Mouse (Mus musculus): Measurements from ENCODE around the gene Dgkz.

Dgkz gene

DNA sequence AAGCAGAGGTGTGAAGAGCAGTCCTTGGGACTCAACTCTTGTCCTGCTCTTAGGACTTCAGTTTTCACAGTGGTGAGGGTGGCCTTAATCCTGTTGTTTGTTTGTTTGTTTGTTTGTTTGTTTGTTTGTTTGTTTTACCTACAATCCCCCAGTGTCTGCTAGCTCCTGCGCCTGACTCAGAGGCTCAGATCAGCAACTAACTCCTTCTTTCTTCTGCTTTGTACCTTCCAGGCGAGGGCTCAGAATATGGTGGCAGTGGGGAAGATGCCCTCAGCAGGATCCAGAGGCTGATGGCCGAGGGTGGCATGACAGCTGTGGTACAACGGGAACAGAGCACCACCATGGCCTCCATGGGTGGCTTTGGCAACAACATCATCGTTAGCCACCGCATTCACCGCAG, 58.6 kb downstream of the Dgkz start:
- no peak for DNase-seq

DNA sequence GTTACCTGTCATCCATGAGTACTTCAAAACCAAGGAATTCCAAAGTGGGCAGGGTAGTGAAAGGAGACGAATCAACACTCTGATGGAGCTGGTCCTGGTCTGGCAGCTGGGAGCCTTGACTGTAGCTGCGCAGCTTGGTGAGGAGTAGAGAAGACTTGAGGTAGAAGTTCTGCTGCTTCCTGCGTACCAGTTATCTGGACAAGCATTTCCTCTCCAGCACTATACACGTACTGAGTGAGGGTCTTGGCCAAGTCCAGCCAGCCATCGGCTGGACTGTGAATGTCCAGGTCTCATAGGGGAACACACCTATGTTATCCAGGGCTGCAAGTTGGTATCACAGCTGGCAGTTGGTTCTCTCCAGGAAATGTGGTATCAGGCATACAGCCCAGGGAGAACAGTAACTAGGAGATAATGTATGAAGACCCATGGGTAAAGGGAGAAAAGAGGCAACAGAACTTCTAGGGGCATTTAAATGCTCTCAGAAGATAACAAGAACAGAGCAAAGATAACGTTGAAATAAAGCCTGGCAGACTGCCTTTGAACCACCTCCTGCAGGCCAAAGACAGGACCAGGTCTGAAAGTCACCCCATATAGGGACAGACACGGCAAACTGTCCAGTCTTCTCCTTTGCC, 59.2 kb downstream of the Dgkz start:
- no peak for DNase-seq

DNA sequence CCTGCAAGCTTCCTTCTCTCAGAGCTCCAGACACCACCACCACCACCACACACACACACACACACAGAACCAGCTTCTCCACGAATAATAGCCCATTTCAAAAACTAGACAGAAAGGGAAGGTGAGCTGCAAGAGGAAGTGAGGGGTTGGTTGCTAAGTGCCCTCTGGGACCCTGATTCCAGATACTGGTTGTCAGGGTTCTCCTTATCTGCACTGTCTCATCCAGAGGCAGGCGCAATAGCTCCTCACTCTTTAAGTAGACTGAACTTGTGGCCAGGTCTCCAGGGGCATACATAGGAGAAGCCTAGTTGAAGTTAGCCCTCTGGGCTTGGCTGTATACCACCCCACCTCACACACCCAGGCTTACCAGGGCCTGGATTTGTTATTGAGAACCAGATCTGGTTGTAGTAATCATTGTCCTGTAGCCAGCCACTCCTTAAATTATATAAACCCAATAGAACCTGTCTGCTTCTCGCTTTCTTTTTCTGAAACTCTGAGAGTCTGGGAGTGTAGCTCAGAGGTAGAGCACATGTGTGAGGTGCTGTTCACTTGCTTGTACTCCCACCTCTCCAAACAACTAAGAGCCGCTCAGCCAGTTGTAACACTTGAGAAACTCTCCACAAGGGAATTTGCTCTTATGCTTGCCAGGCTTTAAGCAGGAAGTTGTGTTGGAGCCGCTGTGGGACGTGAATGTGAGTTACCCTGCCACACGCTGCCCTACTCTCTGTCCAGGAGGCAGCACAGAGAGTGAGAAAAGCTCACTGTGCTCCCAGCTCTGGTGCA, 62.1 kb downstream of the Dgkz start:
- no peak for DNase-seq

DNA sequence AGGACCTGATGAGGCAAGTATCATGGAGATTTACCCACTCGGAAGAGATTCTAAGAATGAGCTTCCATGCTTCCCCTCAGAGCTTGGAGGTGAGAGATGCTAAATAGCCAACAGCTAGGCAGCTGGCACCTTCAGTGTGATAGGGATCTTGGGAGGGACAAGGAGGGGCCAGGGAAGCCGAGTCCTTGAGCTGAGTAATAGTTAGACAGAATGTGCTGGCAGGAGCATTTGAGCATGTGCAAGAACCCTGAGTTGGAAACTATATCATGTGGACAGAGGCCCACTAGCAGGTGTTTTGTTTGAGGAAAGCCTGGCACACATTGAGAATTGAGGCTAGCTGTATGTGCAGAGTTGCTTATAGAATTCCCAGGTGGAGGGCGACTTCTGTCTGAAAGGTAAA, 63.0 kb downstream of the Dgkz start:
- no peak for DNase-seq

DNA sequence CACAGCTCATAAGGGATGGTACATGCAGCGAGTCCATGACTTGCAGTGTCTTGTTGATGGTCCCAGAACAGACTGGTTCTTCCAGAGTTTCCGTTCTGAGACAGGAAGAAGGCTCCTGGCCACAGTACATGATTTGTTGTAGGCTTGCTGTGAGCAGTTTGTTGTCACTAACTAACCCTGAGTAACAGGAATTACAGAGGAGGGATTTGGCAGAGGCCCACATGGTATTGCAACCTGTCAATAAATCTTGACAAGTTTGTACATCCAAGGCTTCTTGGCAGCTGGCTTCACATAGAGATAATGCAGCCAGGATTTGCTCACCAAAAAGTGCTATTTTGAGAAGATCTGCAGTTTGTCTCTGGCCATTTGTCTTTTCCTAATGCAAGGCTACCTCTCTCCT, 69.5 kb downstream of the Dgkz start:
- DNase-seq: no peak

DNA sequence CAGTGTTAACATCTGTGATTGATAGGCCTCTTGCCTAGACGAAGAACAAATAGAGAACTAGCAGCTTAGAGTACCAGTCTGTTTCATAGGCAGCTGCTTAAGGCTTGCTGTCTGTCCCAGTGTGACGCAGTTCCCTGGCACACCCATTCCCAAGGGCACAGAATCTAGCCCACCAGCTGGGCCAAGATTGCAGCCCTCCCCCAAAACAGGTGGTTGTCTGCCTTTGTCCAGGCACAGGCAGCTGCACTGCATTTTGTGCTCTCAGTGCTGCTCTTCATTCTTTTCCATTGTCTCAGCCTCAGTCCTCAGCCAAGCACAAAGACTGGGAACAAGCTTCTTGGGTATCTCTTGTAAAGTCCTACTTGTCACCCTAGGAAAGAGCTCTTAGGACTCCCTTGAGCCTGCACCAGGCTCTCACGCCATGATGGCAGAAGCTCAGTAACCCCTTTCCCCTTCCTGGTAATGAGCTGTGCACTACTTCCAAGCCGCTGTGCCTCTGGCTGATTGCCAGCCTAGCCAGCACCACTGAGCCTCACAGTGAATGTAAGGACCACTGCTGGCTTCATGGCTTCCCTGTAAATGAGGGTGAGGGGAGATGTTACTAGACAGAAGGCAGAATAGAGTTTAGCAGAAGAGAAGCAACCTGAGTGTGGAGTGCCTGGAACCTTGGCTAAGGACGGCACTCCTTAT, 70.9 kb downstream of the Dgkz start:
- no peak for DNase-seq

DNA sequence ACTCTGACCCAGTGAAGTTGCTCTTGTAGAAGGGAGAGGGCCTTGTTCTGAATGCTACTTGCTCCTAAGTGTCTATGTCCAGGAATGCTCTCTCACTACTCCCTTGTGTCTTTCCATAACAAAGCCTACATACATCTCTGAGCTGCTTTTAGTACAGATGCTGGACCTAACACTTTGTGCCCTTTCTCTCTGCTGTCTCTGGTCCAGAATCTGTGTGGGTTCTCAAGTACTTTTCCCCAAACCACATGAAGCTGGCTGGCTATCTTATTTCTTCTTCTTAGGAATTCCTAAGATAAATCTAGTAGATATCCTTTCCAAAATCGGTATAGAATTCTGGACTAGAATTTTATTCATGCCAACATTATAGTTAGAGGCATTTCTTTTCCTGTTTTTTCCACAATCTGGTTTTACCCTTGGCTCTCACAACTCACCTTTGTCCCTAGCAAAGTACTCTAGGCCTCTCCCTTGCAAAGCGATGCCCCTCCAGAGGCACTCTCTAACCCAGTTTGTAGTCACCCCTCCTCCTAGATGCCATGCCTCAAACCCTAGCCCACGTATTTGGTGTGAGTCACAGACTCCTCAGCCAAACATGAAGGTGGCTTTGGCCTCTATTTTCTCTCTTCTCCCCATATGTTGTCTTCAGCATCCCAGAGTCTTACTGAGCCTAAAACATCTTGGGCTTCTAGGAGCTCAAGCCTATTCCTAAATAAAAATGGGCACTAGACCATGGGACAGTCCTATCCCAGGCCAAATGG, 72.3 kb downstream of the Dgkz start:
- DNase-seq: no peak

DNA sequence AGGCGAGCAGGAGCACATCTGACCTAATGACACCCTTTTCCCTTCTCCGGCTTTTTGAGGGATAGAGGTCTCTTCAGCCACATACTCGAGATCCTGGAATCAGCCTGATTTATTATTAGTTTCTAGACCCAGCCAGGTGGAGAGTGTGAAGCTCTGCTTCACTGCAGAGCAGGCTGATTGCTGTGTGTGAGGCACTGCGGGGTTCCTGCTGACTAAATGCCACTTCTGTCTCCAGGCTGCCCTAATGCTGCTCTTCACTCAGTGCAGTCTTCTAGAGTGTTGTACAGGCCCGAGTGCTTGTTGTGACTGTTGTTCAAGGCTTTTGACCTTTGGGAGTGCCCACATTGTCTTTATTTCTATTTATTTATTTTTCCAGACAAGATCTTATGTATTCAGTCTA, 73.3 kb downstream of the Dgkz start:
- DNase-seq: no peak

DNA sequence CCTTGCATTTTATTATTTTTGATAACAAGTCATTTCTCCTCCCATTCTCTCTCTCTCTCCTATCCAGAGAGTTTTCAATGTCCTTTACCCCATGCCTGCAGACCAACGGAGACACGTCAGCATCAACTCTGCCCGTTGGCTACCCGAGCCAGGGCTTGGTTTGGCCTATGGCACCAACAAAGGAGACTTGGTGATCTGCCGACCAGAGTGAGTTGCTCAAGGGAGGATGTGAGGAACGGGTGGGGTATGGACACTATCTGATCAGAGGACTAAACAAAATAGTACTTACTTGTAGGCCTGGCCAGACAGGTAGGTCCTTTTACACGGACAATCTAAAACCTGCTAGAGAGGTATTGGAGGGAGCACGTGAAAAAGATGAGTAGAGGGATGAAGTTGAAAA, 75.2 kb downstream of the Dgkz start:
- no peak for DNase-seq

DNA sequence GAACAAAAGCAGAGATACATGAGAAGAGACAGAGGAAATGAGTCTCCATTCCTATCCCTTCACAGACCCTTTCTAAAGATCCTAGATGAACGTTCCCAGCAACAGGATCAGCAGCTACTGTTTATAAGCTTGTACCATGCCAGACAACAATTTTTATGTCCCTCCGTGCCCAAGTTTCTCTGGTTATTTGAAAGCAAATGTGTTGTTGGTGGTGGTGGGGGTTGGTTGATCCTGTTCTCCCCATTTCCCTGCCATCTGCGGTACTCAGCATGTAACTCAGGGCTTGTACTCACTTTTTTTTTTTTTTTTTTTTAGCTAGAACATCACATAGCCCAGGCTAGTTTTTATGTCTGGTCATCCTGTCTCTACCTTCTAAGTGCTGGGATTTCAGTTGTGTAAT, 76.5 kb downstream of the Dgkz start:
- DNase-seq: no peak

DNA sequence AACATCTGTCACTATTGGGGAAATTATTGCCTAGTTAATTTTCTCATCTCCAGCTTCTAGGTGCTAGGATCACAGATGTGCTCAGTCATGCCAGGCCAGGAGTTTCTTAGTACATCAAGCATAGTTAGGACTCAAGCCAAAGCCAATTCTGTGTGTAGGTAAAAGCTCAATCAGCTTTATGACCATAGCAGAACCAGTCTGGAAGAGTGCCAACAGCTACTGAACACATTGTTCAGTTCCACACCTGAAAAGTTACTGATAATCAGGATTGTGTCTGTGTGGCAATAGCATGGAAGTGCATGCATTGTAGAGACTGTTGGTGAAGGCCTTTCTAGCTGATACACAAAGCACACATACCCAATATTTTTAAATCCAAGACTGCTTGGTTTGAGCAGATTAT, 77.7 kb downstream of the Dgkz start:
- no peak for DNase-seq

DNA sequence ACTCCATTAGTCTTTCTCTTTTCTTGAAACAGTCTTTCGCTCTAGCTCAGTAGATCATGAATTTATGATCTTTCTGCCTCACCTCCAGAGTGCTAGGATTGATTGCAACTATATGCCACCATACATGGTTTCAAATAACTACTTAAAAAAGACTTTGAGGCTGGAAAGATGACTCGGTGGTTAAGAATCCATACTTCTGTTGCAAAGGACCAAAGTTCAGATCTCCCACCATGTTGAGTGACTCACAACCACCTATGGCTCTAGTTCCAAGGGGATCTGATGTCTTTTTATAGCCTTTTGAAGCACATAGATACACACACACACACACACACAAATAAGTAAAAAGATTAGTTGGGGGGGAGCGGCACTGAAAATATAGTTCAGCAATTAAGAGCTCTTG, 80.3 kb downstream of the Dgkz start:
- DNase-seq: no peak

DNA sequence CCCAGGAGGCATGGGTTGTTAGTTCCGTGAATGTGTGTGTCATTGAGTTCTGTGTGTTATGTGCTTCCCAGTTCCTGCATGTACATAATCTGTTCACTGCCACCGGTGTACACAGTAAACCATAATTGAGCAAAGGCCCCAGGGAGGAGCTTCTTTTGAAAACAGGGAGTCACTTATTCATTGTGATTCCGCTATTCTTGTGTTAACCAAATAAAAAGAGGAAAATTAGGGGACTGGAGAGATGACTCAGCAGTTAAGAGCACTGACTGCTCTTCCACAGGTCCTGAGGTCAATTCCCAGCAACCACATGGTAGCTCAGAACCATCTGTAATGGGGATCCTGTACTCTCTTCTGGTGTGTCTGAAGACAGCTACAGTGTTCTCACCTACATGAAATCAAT, 80.9 kb downstream of the Dgkz start:
- DNase-seq: no peak

DNA sequence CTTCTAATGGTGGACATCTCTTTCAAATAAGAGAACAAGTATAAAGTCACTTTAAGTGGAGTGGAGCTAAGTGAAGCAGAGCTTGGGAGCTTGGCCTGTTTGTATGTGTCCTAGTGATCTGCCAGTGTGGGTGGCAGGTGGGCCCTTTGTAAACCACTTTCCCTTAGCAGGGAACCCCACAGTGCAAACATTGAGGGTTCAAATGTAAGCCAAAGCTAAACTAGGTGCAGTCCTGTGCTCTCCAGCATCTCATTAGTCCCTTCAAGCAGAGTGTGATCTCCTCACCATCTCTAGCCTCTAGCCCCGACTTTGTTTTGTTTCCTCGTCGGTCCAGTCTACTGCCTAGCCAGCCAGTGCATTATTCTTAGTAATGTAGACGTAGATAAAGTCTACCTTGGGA, 91.0 kb downstream of the Dgkz start:
- no peak for DNase-seq

DNA sequence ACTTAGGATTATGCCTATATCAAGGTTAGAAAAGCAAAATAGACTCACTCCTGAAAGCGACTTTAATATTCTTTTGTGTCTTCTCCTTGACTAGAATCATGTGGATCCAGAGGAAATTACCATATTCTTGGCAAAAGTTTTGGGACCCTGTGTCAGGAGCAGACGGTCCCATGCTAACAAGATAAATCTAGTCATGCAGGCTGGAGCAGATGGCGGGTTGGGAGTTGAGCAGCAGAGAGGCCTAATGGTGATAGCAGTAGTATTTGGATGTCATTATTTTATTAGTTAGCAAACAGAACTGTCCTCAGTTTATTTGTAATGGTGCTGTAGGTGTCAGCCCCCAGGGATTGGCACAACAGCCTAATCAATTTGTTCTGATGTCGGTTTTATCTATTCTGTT, 91.7 kb downstream of the Dgkz start:
- no peak for DNase-seq
